Mouse (Mus musculus) spleen, adult 2 months (tissue): Measurements from ENCODE around the gene Rarg. TPM values are rescaled to one million over a fixed set of nuclear protein-coding genes. Genes with fewer than 3 reads are reported as not detected.
"Not testable (repeated sequence)": the region's sequence is repeated elsewhere in the genome, so short reads cannot be mapped to it uniquely, and the experiment has no call there.

Source experiments
- DNase-seq, 2 experiments: peaks; one replicate each; pipeline versions ENCODE4 v3.0.0 to v3.0.0-alpha.2; 2012 to 2021; ENCODE audit warnings: low spot score in 2 of 2, low read depth in 1 of 2
- H3K27ac ChIP-seq: fragments of 200-500 bp; 2 replicates; pipeline ENCODE4 v1.5.1; 2012; ENCODE audit warnings: low read length, inconsistent platforms; ENCODE audit not compliant: insufficient read depth
- H3K27me3 ChIP-seq: fragments of 200-500 bp; 2 replicates; pipeline ENCODE4 v1.6.1; 2012; ENCODE audit warnings: mild to moderate bottlenecking, moderate library complexity, low read length, inconsistent platforms; ENCODE audit not compliant: control insufficient read depth, insufficient read depth
- H3K36me3 ChIP-seq: fragments of 200-500 bp; 2 replicates; pipeline ENCODE4 v1.6.1; 2012; ENCODE audit warnings: mild to moderate bottlenecking, low read length, inconsistent platforms; ENCODE audit not compliant: control insufficient read depth, insufficient read depth
- H3K4me1 ChIP-seq: fragments of 200-500 bp; 2 replicates; pipeline ENCODE4 v1.6.1; 2011; ENCODE audit warnings: inconsistent platforms; ENCODE audit not compliant: control insufficient read depth, insufficient read depth, insufficient read length
- H3K4me3 ChIP-seq: fragments of 200-500 bp; 2 replicates; pipeline ENCODE4 v1.5.1; 2011; ENCODE audit warnings: mild to moderate bottlenecking, inconsistent platforms; ENCODE audit not compliant: insufficient read depth, insufficient read length; ENCODE audit errors: extremely low read depth
- CTCF ChIP-seq: fragments of 200-500 bp; IDR thresholded peaks from 2 replicates; pipeline ENCODE4 v1.5.1; 2011; ENCODE audit warnings: mild to moderate bottlenecking, inconsistent platforms; ENCODE audit not compliant: insufficient read depth, insufficient read length, insufficient replicate concordance; ENCODE audit errors: extremely low read depth
- POLR2A ChIP-seq: fragments of 200-500 bp; IDR thresholded peaks from 2 replicates; pipeline ENCODE4 v1.6.1; 2011; ENCODE audit warnings: low read depth, low read length, inconsistent platforms
- WGBS: fragments of 180-500 bp; shearing (Covaris S2); methylation state at CpG from one replicate; pipeline ENCODE4 v1.1.7; 2018; 5-methylcytosine and 5-hydroxymethylcytosine counted together
- polyA plus RNA-seq: library from polyadenylated mRNA; depleted of rRNA; stranded (reverse); fragments of >200 nt; gene quantifications from 2 replicates; pipeline ENCODE4 v1.2.3, GENCODE M21; 2012

Rarg gene
- polyA plus RNA-seq, 1 experiment = 21.1 TPM

- Histone ChIP-seq H3K4me3 (no peak overlapping the region), H3K36me3 (no peaks in the 10 kb centered on the region), H3K4me1 (peaks cover 27% of the 10 kb centered on the region; the same call in 1 of the 2 replicates), H3K27ac (no peak overlapping the region), H3K27me3 (no peaks in the 10 kb centered on the region)
- no peak for DNase-seq
- no peak for TF ChIP-seq POLR2A
- TF ChIP-seq CTCF = no peak
- 90% methylated on average over 14 of the region's 14 CpGs for WGBS
These were observed 18.6 kb downstream of the Rarg start for GRCm38 (mm10) chr15:102238543-102239259.

- peak overlapping the region; percentile 38 for H3K27ac ChIP-seq
- H3K4me1 ChIP-seq = peaks cover 40% of the 10 kb centered on the region
- WGBS = 21% methylated on average over 21 of the region's 21 CpGs
- TF ChIP-seq CTCF (no peak), POLR2A (no peak)
- no peaks in the 10 kb centered on the region for H3K27me3 ChIP-seq
- no peaks in the 10 kb centered on the region for H3K36me3 ChIP-seq
- DNase-seq = no peak
- peak overlapping the region; percentile 14; the same call in 1 of the 2 replicates for H3K4me3 ChIP-seq
These were observed 21.8 kb downstream of the Rarg start for GRCm38 (mm10) chr15:102235371-102236027.

GRCm38 (mm10) chr15:102233896-102234295 lies 23.4 kb downstream of the Rarg start:
- Histone ChIP-seq H3K4me1 (peaks cover 40% of the 10 kb centered on the region), H3K27ac (peak overlapping the region; percentile 68), H3K27me3 (no peaks in the 10 kb centered on the region), H3K4me3 (no peak overlapping the region; the same call in 1 of the 2 replicates), H3K36me3 (no peaks in the 10 kb centered on the region)
- 0% methylated on average over 2 of the region's 2 CpGs for WGBS
- no peak for TF ChIP-seq CTCF
- TF ChIP-seq POLR2A = no peak
- DNase-seq = peak in 1 of 2 experiments; percentile 56

GRCm38 (mm10) chr15:102232764-102233163 lies 24.6 kb downstream of the Rarg start:
- no peak for DNase-seq
- Histone ChIP-seq H3K4me3 (no peak overlapping the region), H3K4me1 (peaks cover 40% of the 10 kb centered on the region), H3K27ac (no peak overlapping the region), H3K36me3 (no peaks in the 10 kb centered on the region), H3K27me3 (no peaks in the 10 kb centered on the region)
- TF ChIP-seq POLR2A (no peak), CTCF (no peak)
- 90% methylated on average over 7 of the region's 7 CpGs for WGBS

- DNase-seq = peak in 1 of 2 experiments; percentile 81
- 8% methylated on average over 6 of the region's 6 CpGs for WGBS
- peak within 1 kb of the TSS; percentile 84 for H3K27ac ChIP-seq
- TF ChIP-seq POLR2A = peak; percentile 62; the same call in 1 of the 2 replicates
- no peak for TF ChIP-seq CTCF
- peak within 1 kb of the TSS; percentile 69 for H3K4me3 ChIP-seq
- H3K4me1 ChIP-seq = peaks cover 40% of the 10 kb centered on the region
- 0 out of 2 replicates have a peak, but pooled peaks cover 4% of the 10 kb centered on the region for H3K36me3 ChIP-seq
- no peaks in the 10 kb centered on the region for H3K27me3 ChIP-seq
These were observed 25.6 kb downstream of the Rarg start, which contains the start of gene Itgb7 for GRCm38 (mm10) chr15:102231748-102232147. Gene Itgb7, minus strand, starts transcription at chr15:102231944.

GRCm38 (mm10) chr15:102230408-102231321 lies 26.7 kb downstream of the Rarg start:
- peak in 1 of 2 experiments; percentile 56 for DNase-seq
- Histone ChIP-seq H3K4me3 (peak overlapping the region; percentile 69), H3K36me3 (0 out of 2 replicates have a peak, but pooled peaks cover 4% of the 10 kb centered on the region), H3K27me3 (no peaks in the 10 kb centered on the region), H3K4me1 (peaks cover 42% of the 10 kb centered on the region), H3K27ac (peak overlapping the region; percentile 84)
- no peak for TF ChIP-seq POLR2A
- TF ChIP-seq CTCF = no peak
- WGBS = 56% methylated on average over 17 of the region's 17 CpGs

GRCm38 (mm10) chr15:102225619-102226018 lies 31.7 kb downstream of the Rarg start:
- peaks cover 12% of the 10 kb centered on the region for H3K4me1 ChIP-seq
- not testable (repeated sequence) for H3K27me3 ChIP-seq, DNase-seq, H3K4me3 ChIP-seq
- peaks cover 19% of the 10 kb centered on the region for H3K36me3 ChIP-seq
- 17% methylated on average over 6 of the region's 6 CpGs for WGBS
- peak overlapping the region; percentile 25; the same call in 1 of the 2 replicates for H3K27ac ChIP-seq
